ENCODE assay signal across 23 mouse cellular contexts in genomic region chr3:53227866-53228265, GRCm38 (mm10).
"Had no signal": no experiment of that assay in that cellular context is flagged by ENCODE, and none has a peak within 500 bp of the region (broad histone marks: within the 10 kb centered on the region; RNA-seq: fewer than 3 reads in every experiment).

No protein-coding gene starts in this region.

- DNase-seq: cerebellum, adult 9-10 months; cerebellum, adult 9-11 months; cerebellum, postnatal 10 days; cerebellum, postnatal 14 days; cerebellum, postnatal 36 days; embryo, embryonic 11 days; forebrain, postnatal 0 days; gastrocnemius, postnatal 10 days; gastrocnemius, postnatal 25 days; gastrocnemius, postnatal 36 days; heart, adult 11 months; heart, adult 18-20 months had no signal

- H3K4me3 ChIP-seq: embryonic facial prominence, embryonic 10.5 days; embryonic facial prominence, embryonic 12.5 days; embryonic facial prominence, embryonic 13.5 days; embryonic facial prominence, embryonic 15.5 days; erythroblast, embryonic 14.5 days; forebrain, embryonic 10.5 days; forebrain, embryonic 12.5 days; forebrain, embryonic 13.5 days; forebrain, embryonic 15.5 days; heart, embryonic 10.5 days had no signal

- H3K9ac ChIP-seq: embryonic facial prominence, embryonic 12.5 days; embryonic facial prominence, embryonic 13.5 days; embryonic facial prominence, embryonic 15.5 days; forebrain, embryonic 12.5 days; forebrain, embryonic 13.5 days; forebrain, embryonic 15.5 days; forebrain, postnatal 0 days had no signal

- H3K36me3 ChIP-seq: embryonic facial prominence, embryonic 10.5 days; embryonic facial prominence, embryonic 12.5 days; embryonic facial prominence, embryonic 13.5 days; embryonic facial prominence, embryonic 15.5 days; forebrain, embryonic 10.5 days; forebrain, embryonic 12.5 days; forebrain, embryonic 15.5 days; heart, embryonic 10.5 days had no signal

- H3K27ac ChIP-seq: embryonic facial prominence, embryonic 10.5 days; embryonic facial prominence, embryonic 12.5 days; embryonic facial prominence, embryonic 13.5 days; embryonic facial prominence, embryonic 15.5 days; forebrain, embryonic 10.5 days; forebrain, embryonic 12.5 days; forebrain, embryonic 13.5 days; forebrain, embryonic 15.5 days had no signal

- H3K4me2 ChIP-seq: embryonic facial prominence, embryonic 12.5 days; embryonic facial prominence, embryonic 13.5 days; embryonic facial prominence, embryonic 15.5 days; forebrain, embryonic 12.5 days; forebrain, embryonic 13.5 days; forebrain, embryonic 15.5 days; heart, embryonic 11.5 days had no signal

- H3K27me3 ChIP-seq: embryonic facial prominence, embryonic 12.5 days; embryonic facial prominence, embryonic 15.5 days; forebrain, embryonic 12.5 days; forebrain, embryonic 13.5 days; forebrain, embryonic 15.5 days had no signal

- H3K4me1 ChIP-seq: embryonic facial prominence, embryonic 12.5 days had no signal
